Mouse (Mus musculus) cerebellum, adult 2 months (tissue): ENCODE results near the gene Tpsg1.

Experiments used
- CTCF ChIP-seq: fragments of 200-500 bp; IDR thresholded peaks from 2 replicates; pipeline ENCODE4 v1.5.1; 2011; ENCODE audit warnings: low read depth, mild to moderate bottlenecking, control low read depth, low read length, moderate library complexity, borderline replicate concordance; ENCODE audit not compliant: insufficient read depth
- POLR2A ChIP-seq: fragments of 200-500 bp; IDR thresholded peaks from 2 replicates; pipeline ENCODE4 v1.6.1; 2011; ENCODE audit warnings: low read length, control low read depth, borderline replicate concordance; ENCODE audit not compliant: insufficient read depth

GRCm38 (mm10) chr17:25345462-25345861 lies 23.6 kb upstream of the Tpsg1 start, which contains the start of gene Tpsab1:
- TF ChIP-seq CTCF (no peak), POLR2A (no peak)
